Mouse (Mus musculus) embryonic facial prominence, embryonic 15.5 days (tissue): ENCODE measurements around the gene Wsb2. TPM values are rescaled to one million over a fixed set of nuclear protein-coding genes. Genes with fewer than 3 reads are reported as not detected.
A peak's percentile ranks its signal among the peaks of the same experiment; 100 is the strongest.

Experiments used
- ATAC-seq: fragments of 200-750 bp; cut with Nextera tagmentation; 2 replicates; pipeline ENCODE4 v1.8.0; 2017; ENCODE audit warnings: low read depth, moderate TSS enrichment; ENCODE audit not compliant: insufficient number of reproducible peaks, low FRiP score, low TSS enrichment
- H3K27ac ChIP-seq: fragments of 300-500 bp; sonication (generic); replicated peaks from 2 replicates; pipeline ENCODE4 v1.5.1; 2015; ENCODE audit warnings: mild to moderate bottlenecking, inconsistent platforms
- H3K27me3 ChIP-seq: fragments of 300-500 bp; sonication (generic); 2 replicates; pipeline ENCODE4 v1.6.1; 2015; ENCODE audit warnings: inconsistent platforms
- H3K36me3 ChIP-seq: fragments of 300-500 bp; sonication (generic); 2 replicates; pipeline ENCODE4 v1.6.1; 2015; ENCODE audit warnings: mild to moderate bottlenecking, inconsistent platforms
- H3K4me1 ChIP-seq: fragments of 300-500 bp; sonication (generic); 2 replicates; pipeline ENCODE4 v1.6.1; 2015; ENCODE audit warnings: inconsistent platforms
- H3K4me2 ChIP-seq: fragments of 300-500 bp; sonication (generic); replicated peaks from 2 replicates; pipeline ENCODE4 v1.6.1; 2015; ENCODE audit warnings: mild to moderate bottlenecking, inconsistent platforms
- H3K4me3 ChIP-seq: fragments of 300-500 bp; sonication (generic); replicated peaks from 2 replicates; pipeline ENCODE4 v1.5.1; 2015; ENCODE audit warnings: mild to moderate bottlenecking, inconsistent platforms
- H3K9ac ChIP-seq: fragments of 300-500 bp; sonication (generic); 2 replicates; pipeline ENCODE4 v1.6.1; 2015; ENCODE audit warnings: inconsistent platforms
- H3K9me3 ChIP-seq: fragments of 300-500 bp; sonication (generic); replicated peaks from 2 replicates; pipeline ENCODE4 v1.6.1; 2016; ENCODE audit warnings: inconsistent platforms
- WGBS: fragments of 180-500 bp; shearing (Covaris S2); methylation state at CpG from one replicate; pipeline ENCODE4 v1.1.7; 2015; 5-methylcytosine and 5-hydroxymethylcytosine counted together
- polyA plus RNA-seq: library from polyadenylated mRNA; unstranded; fragments of >200 nt; fragmentation: Nextera tagmentation; extraction: Ambion mirVana; gene quantifications from 2 replicates; pipeline ENCODE4 v1.2.1, GENCODE M21; 2015

Gene Wsb2
- polyA plus RNA-seq, 1 experiment from 2014 or later, result 80.3 TPM

GRCm38 (mm10) chr5:117357478-117358247 is 559 bp downstream of the Wsb2 start:
- under 1% methylated on average over 47 of the region's 49 CpGs for WGBS
- peak; percentile 48 for ATAC-seq
- Histone ChIP-seq H3K4me1 (peaks cover 60% of the 10 kb centered on the region), H3K9ac (peak overlapping the region; percentile 86), H3K27ac (peak overlapping the region; percentile 88), H3K4me3 (peak overlapping the region; percentile 78), H3K9me3 (no peaks in the 10 kb centered on the region), H3K36me3 (no peaks in the 10 kb centered on the region), H3K27me3 (no peaks in the 10 kb centered on the region), H3K4me2 (peak overlapping the region; percentile 87)

- WGBS, result 12% methylated on average over 6 of the region's 6 CpGs
- 0 out of 2 replicates have a peak, but pooled peaks cover 1% of the 10 kb centered on the region for H3K36me3 ChIP-seq
- H3K27me3 ChIP-seq, result no peaks in the 10 kb centered on the region
- H3K9me3 ChIP-seq, result no peaks in the 10 kb centered on the region
- peak overlapping the region; percentile 78 for H3K4me3 ChIP-seq
- no peak for ATAC-seq
- peak overlapping the region; percentile 87 for H3K4me2 ChIP-seq
- peak overlapping the region; percentile 88 for H3K27ac ChIP-seq
- peak overlapping the region; percentile 86 for H3K9ac ChIP-seq
- H3K4me1 ChIP-seq, result peaks cover 65% of the 10 kb centered on the region
These were observed 1.1 kb downstream of the Wsb2 start for GRCm38 (mm10) chr5:117358248-117358630.

GRCm38 (mm10) chr5:117358725-117359124 is 1.6 kb downstream of the Wsb2 start:
- Histone ChIP-seq H3K4me1 (peaks cover 69% of the 10 kb centered on the region), H3K27me3 (no peaks in the 10 kb centered on the region), H3K9ac (no peak overlapping the region), H3K4me3 (peak overlapping the region; percentile 78), H3K27ac (no peak overlapping the region), H3K4me2 (peak overlapping the region; percentile 87), H3K9me3 (no peaks in the 10 kb centered on the region), H3K36me3 (peaks cover 5% of the 10 kb centered on the region; the same call in 1 of the 2 replicates)
- 29% methylated on average over 11 of the region's 11 CpGs for WGBS
- no peak for ATAC-seq

DNA sequence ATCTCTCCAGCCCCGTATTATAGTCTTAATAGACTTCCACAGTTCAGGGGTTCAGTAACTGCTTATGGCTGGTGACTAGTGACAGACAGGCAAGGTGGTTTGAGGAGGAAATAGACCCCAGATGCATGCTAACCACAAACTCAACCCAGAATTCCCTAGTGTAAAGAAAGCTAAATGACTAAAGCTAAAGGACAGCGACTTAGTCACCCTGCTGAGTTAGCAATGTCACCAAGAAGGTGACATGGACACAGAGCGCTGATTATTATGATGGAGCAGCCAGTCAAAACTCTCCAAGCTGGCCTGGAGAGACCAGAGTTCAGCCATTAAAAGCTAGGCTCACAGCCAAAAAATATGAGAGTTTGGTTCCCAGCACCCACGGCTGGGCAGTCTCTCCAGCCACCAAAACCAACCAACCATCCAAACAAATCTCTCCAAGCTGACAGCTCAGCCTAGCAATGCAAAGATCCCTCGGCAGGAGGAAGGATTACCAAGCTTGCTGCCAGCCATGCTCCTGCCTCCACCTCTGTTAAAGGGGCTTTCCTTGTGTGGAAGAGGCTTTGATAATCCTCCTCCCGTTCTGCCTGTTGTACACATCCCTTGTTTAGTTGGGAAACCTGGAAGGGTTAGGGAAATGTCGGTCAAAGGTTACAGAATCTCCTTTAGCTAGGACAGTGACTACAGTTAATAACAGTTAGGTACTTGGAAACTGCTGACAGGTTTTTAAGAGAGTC is 2.6 kb downstream of the Wsb2 start:
- no peaks in the 10 kb centered on the region for H3K9me3 ChIP-seq
- no peak overlapping the region for H3K4me3 ChIP-seq
- H3K27ac ChIP-seq, result no peak overlapping the region; the same call in 1 of the 2 replicates
- no peak for ATAC-seq
- H3K9ac ChIP-seq, result no peak overlapping the region
- no peak overlapping the region; the same call in 1 of the 2 replicates for H3K4me2 ChIP-seq
- no peaks in the 10 kb centered on the region for H3K27me3 ChIP-seq
- WGBS, result 33% methylated on average over 7 of the region's 7 CpGs
- peaks cover 69% of the 10 kb centered on the region for H3K4me1 ChIP-seq
- H3K36me3 ChIP-seq, result peaks cover 11% of the 10 kb centered on the region

DNA sequence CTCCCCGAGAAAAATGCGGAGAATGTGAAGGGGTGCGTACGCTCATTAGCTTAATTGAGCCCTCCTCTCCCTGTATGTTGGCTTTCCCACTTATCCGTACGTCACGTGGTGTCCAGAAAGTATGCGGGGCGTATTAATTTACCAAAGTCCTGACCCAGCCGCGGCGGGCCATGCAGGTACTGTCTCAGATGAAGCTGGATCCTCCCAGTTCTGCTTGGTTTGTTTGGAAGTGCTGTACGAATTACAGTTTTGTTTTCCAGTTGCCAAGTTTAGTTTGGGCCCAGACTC is 3.1 kb downstream of the Wsb2 start:
- Histone ChIP-seq H3K9me3 (no peaks in the 10 kb centered on the region), H3K27me3 (no peaks in the 10 kb centered on the region), H3K27ac (no peak overlapping the region), H3K36me3 (peaks cover 16% of the 10 kb centered on the region), H3K4me3 (no peak overlapping the region), H3K9ac (no peak overlapping the region), H3K4me1 (peaks cover 68% of the 10 kb centered on the region), H3K4me2 (no peak overlapping the region; the same call in 1 of the 2 replicates)
- no peak for ATAC-seq
- WGBS, result 43% methylated on average over 13 of the region's 13 CpGs

- H3K9ac ChIP-seq, result no peak overlapping the region
- WGBS, result 40% methylated on average over 13 of the region's 13 CpGs
- H3K4me2 ChIP-seq, result no peak overlapping the region
These were observed 3.8 kb downstream of the Wsb2 start for GRCm38 (mm10) chr5:117360631-117361541.

GRCm38 (mm10) chr5:117361590-117361989 is 4.5 kb downstream of the Wsb2 start:
- Histone ChIP-seq H3K9me3 (no peaks in the 10 kb centered on the region), H3K4me2 (no peak overlapping the region), H3K36me3 (peaks cover 28% of the 10 kb centered on the region), H3K27ac (no peak overlapping the region), H3K4me1 (peaks cover 55% of the 10 kb centered on the region), H3K4me3 (no peak overlapping the region), H3K9ac (no peak overlapping the region), H3K27me3 (no peaks in the 10 kb centered on the region)
- 64% methylated on average over 4 of the region's 4 CpGs for WGBS
- ATAC-seq, result no peak

More at GRCm38 (mm10) chr5:117360631-117361541, 3.8 kb downstream of the Wsb2 start:
- peaks cover 61% of the 10 kb centered on the region for H3K4me1 ChIP-seq
- H3K36me3 ChIP-seq, result peaks cover 22% of the 10 kb centered on the region
- H3K27me3 ChIP-seq, result no peaks in the 10 kb centered on the region
- no peak for ATAC-seq
- H3K9me3 ChIP-seq, result no peaks in the 10 kb centered on the region
- H3K4me3 ChIP-seq, result no peak overlapping the region
- H3K27ac ChIP-seq, result 0 out of 2 replicates have a peak overlapping the region, but pooled peaks have one; percentile 3

GRCm38 (mm10) chr5:117363066-117363782 is 6.1 kb downstream of the Wsb2 start:
- Histone ChIP-seq H3K4me1 (peaks cover 49% of the 10 kb centered on the region), H3K4me3 (no peak overlapping the region), H3K4me2 (no peak overlapping the region), H3K27ac (0 out of 2 replicates have a peak overlapping the region, but pooled peaks have one; percentile 7), H3K9ac (no peak overlapping the region), H3K27me3 (no peaks in the 10 kb centered on the region), H3K9me3 (no peaks in the 10 kb centered on the region), H3K36me3 (peaks cover 40% of the 10 kb centered on the region)
- WGBS, result 54% methylated on average over 15 of the region's 15 CpGs
- ATAC-seq, result no peak

DNA sequence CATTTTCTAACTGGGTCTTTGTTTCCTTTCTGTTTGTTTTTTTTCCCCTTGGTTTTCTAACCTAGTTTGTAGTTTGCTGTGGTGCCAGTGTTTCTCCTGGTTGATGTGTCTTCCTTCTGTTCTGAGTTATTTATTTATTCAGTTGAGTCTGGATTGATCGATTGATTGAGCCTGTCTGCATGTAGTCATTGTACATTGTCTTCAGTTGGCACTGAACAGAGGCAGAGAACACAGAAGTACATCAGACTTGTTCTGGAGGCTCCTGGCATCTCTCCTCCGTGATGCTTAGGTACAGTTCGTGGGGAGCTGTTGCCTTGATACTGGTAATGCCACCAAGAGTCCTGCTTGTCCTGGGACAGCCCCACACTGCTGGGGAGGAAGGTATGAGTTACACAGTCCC is 7.7 kb downstream of the Wsb2 start:
- Histone ChIP-seq H3K4me2 (no peak overlapping the region), H3K4me3 (no peak overlapping the region), H3K27ac (no peak overlapping the region), H3K27me3 (no peaks in the 10 kb centered on the region), H3K9ac (no peak overlapping the region), H3K36me3 (peaks cover 56% of the 10 kb centered on the region), H3K9me3 (no peaks in the 10 kb centered on the region), H3K4me1 (peaks cover 36% of the 10 kb centered on the region)
- 87% methylated on average over 3 of the region's 3 CpGs for WGBS
- ATAC-seq, result no peak

GRCm38 (mm10) chr5:117365904-117366561 is 8.9 kb downstream of the Wsb2 start:
- 84% methylated on average over 13 of the region's 13 CpGs for WGBS
- no peak overlapping the region for H3K27ac ChIP-seq
- no peak overlapping the region for H3K4me2 ChIP-seq
- H3K27me3 ChIP-seq, result no peaks in the 10 kb centered on the region
- no peak for ATAC-seq
- no peaks in the 10 kb centered on the region for H3K9me3 ChIP-seq
- H3K4me3 ChIP-seq, result no peak overlapping the region
- peaks cover 65% of the 10 kb centered on the region for H3K36me3 ChIP-seq
- H3K4me1 ChIP-seq, result peaks cover 24% of the 10 kb centered on the region
- no peak overlapping the region for H3K9ac ChIP-seq
